Mouse (Mus musculus): Measurements from ENCODE around the gene Cmip. TPM values are rescaled to one million over a fixed set of nuclear protein-coding genes. Genes with fewer than 3 reads are reported as not detected.

Gene Cmip
- polyA plus RNA-seq, 1 experiment, result 64.9 TPM

DNA sequence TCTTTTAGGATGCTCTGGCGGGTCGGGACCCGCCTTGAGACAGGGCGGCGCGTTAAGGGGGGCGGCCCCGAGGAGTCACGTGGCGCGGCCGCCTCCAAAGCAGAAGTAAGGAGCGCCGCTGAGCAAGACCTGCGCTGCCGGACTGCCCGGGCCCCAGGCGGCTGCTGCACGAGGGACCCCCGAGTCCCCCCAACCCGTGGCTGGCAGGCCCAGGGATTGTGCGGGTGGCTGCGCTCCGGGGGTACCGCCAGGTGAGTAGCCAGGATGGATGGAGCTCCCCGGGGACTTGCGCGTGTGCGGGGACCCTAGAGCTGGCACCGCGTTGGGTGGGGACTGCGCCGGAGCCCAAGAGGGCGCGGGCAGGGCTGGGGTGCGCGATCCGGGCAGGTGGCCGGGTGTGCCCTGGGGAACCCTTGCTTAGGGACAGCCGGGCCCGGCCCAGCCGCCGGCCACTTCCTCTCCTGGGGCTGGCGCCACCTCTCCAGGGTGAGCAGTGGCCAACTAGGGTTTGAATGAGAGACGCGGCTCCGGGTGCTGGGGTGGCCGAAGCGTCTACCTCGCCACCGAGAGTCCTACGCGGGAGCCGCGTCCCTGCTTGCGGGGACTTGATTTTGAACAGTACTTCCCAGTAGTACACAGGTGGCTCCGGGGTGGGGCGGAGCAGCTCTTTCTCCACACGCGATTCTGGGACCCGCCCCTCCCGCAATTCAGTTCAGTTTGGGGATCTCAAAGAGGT is 241.5 kb downstream of the Cmip start, which contains the start of gene Plcg2:
TSS of gene Plcg2 (plus strand) at position 113 of the 736 bp plus-strand sequence.
- WGBS, result 2% methylated on average over 62 of the region's 62 CpGs
- TF ChIP-seq POLR2A (IDR thresholded peaks at IDR 0.05; ENCODE audit: borderline replicate concordance, insufficient read depth, low read length) (no peak), CTCF (IDR thresholded peaks at IDR 0.05; ENCODE audit: borderline replicate concordance, insufficient read depth, low read depth, low read length) (no peak)
- Histone ChIP-seq H3K4me1 (ENCODE audit: control insufficient read depth, insufficient read depth, low read length) (no peaks in the 10 kb centered on the region; the same call in 1 of the 2 replicates), H3K4me3 (replicated peaks; ENCODE audit: insufficient read depth, low read depth, low read length) (peak within 1 kb of the TSS; percentile 13), H3K27me3 (ENCODE audit: control insufficient read depth, insufficient read depth, low read length) (peaks cover 1% of the 10 kb centered on the region; the same call in 1 of the 2 replicates), H3K27ac (ENCODE audit: insufficient read depth, low read length) (no peak within 1 kb of the TSS)
- no peak for DNase-seq

DNA sequence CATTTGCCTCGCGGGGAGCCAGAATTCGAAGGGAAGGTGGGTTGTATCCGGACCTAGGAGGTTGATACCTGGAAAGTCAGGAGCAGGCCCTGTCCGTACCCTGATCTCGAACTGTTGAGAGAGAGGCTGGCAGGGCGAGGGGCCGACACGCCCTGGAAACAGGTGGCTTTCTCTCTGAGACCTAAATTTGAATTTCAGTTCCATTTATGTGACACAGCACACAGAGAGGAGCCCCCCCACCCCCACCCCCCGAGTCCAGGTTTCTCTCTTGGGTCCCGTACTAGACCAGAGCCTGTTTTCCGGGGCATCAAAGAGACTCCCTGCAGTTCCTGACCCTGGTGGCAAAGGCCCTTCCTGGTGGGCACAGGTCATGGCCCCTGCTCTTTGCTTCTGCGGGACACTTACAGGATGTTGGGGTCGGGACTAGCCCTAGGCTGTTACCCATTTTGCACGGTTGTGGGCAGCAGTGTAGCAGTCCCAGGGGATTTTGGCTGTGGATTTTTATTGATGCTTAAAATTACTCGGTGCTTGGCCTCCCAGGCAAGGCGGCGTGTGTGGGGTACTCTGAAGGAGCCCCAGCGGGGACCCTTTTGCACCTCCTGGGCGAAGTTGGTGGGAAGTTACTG is 242.2 kb downstream of the Cmip start:
- no peak for TF ChIP-seq POLR2A (IDR thresholded peaks at IDR 0.05; ENCODE audit: borderline replicate concordance, insufficient read depth, low read length)
- TF ChIP-seq CTCF (IDR thresholded peaks at IDR 0.05; ENCODE audit: borderline replicate concordance, insufficient read depth, low read depth, low read length), result no peak
- H3K4me3 ChIP-seq (replicated peaks; ENCODE audit: insufficient read depth, low read depth, low read length), result no peak overlapping the region
- H3K27me3 ChIP-seq (ENCODE audit: control insufficient read depth, insufficient read depth, low read length), result peaks cover 1% of the 10 kb centered on the region; the same call in 1 of the 2 replicates
- 22% methylated on average over 20 of the region's 20 CpGs for WGBS
- no peak overlapping the region for H3K27ac ChIP-seq (ENCODE audit: insufficient read depth, low read length)
- no peaks in the 10 kb centered on the region for H3K4me1 ChIP-seq (ENCODE audit: control insufficient read depth, insufficient read depth, low read length)
- DNase-seq, result no peak

DNA sequence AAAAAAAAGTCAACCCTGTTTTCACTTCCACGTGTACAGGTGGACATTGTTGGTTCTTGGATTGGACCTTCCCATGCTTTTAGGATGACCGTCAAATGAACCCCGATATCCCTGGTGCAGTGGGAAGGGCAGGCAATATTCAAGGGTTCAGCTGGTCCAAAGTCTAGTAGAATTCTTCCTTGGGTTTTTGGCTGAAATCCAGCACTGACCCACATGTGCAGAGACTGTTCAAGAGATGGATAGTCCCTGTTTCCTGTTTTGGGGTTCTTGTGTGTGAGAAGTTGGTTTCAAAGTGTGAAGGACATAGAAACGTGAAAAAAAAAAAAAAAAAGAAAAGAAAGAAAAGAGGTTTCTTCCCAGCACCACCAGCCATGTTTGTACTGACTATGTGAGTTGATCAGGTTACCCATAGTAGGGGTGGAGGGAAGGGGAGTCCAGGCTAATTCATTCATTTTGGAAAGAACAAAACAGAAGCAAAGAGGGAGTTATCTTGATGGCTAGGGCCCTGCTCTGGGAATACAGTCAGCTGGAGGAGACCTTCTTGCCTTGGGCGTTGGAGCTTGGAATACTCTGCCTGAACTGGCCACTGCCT is 243.5 kb downstream of the Cmip start:
- WGBS, result 81% methylated on average over 5 of the region's 5 CpGs

DNA sequence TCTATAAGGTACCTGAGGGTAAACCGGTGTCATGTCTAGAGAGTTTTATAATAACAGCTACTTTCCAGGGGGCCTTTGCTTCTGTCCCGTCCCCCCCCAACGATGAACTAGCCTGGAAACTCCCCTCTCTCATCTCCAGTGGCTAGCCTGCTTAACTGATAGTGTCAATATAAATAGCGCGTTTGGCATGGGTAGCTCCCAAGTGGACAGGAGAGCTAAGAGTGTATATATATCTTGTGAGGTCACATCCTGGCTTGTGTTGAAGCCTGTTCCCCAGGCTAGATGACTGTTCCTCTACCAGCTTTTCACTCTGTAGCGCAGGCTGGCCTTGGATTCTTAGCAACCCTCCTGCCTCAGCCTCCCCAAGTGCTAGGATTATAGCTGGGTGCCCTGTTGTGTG is 244.5 kb downstream of the Cmip start:
- Histone ChIP-seq H3K4me3 (replicated peaks; ENCODE audit: insufficient read depth, low read depth, low read length) (no peak overlapping the region), H3K27ac (ENCODE audit: insufficient read depth, low read length) (no peak overlapping the region), H3K27me3 (ENCODE audit: control insufficient read depth, insufficient read depth, low read length) (peaks cover 1% of the 10 kb centered on the region; the same call in 1 of the 2 replicates), H3K4me1 (ENCODE audit: control insufficient read depth, insufficient read depth, low read length) (no peaks in the 10 kb centered on the region)
- 97% methylated on average over 6 of the region's 6 CpGs for WGBS
- no peak for DNase-seq
- TF ChIP-seq CTCF (IDR thresholded peaks at IDR 0.05; ENCODE audit: borderline replicate concordance, insufficient read depth, low read depth, low read length), result no peak
- TF ChIP-seq POLR2A (IDR thresholded peaks at IDR 0.05; ENCODE audit: borderline replicate concordance, insufficient read depth, low read length), result no peak

More for the DNA sequence above, 243.5 kb downstream of the Cmip start:
- no peak for TF ChIP-seq POLR2A (IDR thresholded peaks at IDR 0.05; ENCODE audit: borderline replicate concordance, insufficient read depth, low read length)
- no peak for TF ChIP-seq CTCF (IDR thresholded peaks at IDR 0.05; ENCODE audit: borderline replicate concordance, insufficient read depth, low read depth, low read length)
- no peak overlapping the region for H3K4me3 ChIP-seq (replicated peaks; ENCODE audit: insufficient read depth, low read depth, low read length)
- DNase-seq, result no peak
- H3K4me1 ChIP-seq (ENCODE audit: control insufficient read depth, insufficient read depth, low read length), result no peaks in the 10 kb centered on the region
- H3K27ac ChIP-seq (ENCODE audit: insufficient read depth, low read length), result no peak overlapping the region
- H3K27me3 ChIP-seq (ENCODE audit: control insufficient read depth, insufficient read depth, low read length), result peaks cover 1% of the 10 kb centered on the region; the same call in 1 of the 2 replicates

DNA sequence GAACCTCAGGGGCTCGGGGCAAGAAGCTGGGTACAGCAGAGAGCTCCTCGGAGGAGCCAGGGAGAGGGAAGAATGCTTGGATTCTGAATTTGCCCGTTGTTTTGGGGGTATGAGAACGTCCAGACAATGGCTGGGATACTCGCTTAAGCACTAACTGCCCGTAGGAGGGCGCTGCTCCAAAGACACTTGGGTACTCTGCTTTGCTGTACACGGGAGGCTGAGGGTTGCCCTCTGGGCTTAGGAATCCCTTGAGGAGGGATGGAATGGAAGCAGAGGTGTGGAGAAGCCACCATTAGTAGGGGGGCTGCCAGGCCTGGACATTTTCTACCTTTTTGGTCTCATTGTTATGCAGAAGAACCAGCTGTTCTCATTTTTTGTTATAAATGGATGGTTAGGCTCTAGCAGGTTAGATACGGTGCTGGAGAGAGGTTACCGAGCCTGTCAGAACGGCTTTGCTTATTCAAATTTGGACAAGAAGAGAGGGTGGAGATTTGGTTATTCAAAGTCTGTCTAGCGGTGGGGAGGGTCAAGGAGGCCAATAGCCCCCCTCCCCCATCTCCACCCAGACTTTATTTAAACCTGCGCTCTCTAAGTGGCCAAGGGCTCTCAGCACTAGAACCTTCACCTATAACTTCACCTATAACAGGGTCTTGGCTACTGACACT is 246.7 kb downstream of the Cmip start:
- WGBS, result 53% methylated on average over 13 of the region's 13 CpGs
- Histone ChIP-seq H3K27me3 (ENCODE audit: control insufficient read depth, insufficient read depth, low read length) (no peaks in the 10 kb centered on the region; the same call in 1 of the 2 replicates), H3K27ac (ENCODE audit: insufficient read depth, low read length) (no peak overlapping the region), H3K4me1 (ENCODE audit: control insufficient read depth, insufficient read depth, low read length) (peaks cover under 1% of the 10 kb centered on the region; the same call in 1 of the 2 replicates), H3K4me3 (replicated peaks; ENCODE audit: insufficient read depth, low read depth, low read length) (no peak overlapping the region)
- DNase-seq, result no peak
- no peak for TF ChIP-seq CTCF (IDR thresholded peaks at IDR 0.05; ENCODE audit: borderline replicate concordance, insufficient read depth, low read depth, low read length)

DNA sequence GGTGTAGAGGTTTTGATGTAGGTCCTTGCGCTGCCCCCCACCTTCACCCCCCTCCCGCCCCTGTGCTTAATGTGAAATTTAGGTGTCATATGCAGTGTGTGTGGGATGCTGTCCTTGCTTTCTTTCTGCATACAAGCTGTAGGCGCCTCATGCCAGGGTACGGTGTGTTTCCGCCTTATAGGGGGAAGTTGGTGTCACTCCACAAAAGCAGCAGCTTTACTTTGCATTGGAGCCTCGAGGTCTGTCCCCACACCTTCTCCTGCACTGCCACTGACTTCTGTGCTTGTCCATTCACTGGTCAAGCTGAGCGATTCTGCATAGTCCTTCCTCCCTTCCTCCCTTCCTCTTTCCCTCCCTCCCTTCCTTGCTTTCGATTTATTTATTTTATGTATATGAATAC is 250.8 kb downstream of the Cmip start:
- H3K4me3 ChIP-seq (replicated peaks; ENCODE audit: insufficient read depth, low read depth, low read length), result no peak overlapping the region
- H3K4me1 ChIP-seq (ENCODE audit: control insufficient read depth, insufficient read depth, low read length), result peaks cover 6% of the 10 kb centered on the region; the same call in 1 of the 2 replicates
- no peak for DNase-seq
- no peak for TF ChIP-seq CTCF (IDR thresholded peaks at IDR 0.05; ENCODE audit: borderline replicate concordance, insufficient read depth, low read depth, low read length)
- no peak for TF ChIP-seq POLR2A (IDR thresholded peaks at IDR 0.05; ENCODE audit: borderline replicate concordance, insufficient read depth, low read length)
- no peak overlapping the region for H3K27ac ChIP-seq (ENCODE audit: insufficient read depth, low read length)
- 88% methylated on average over 8 of the region's 8 CpGs for WGBS
- H3K27me3 ChIP-seq (ENCODE audit: control insufficient read depth, insufficient read depth, low read length), result no peaks in the 10 kb centered on the region; the same call in 1 of the 2 replicates

Other genes starting within 250 kb of the Cmip start
- gene Pkd1l2, start 174.6 kb upstream of the Cmip start, polyA plus RNA-seq (2012; rRNA removed), result 0.02 and 0.06 TPM in 2 replicates
- gene Bco1, start 161.2 kb upstream of the Cmip start, polyA plus RNA-seq (2012; rRNA removed), result 0.07 and 0.08 TPM in 2 replicates
- gene Gan, start 98.9 kb upstream of the Cmip start, polyA plus RNA-seq (2012; rRNA removed), result 7.7 and 8.1 TPM in 2 replicates
- 2.1 and 2.4 TPM in 2 replicates for gene Plcg2, start 241.2 kb downstream of the Cmip start, polyA plus RNA-seq (2012; rRNA removed)

Data from cerebellum, adult 2 months (tissue).